Mouse (Mus musculus) kidney, embryonic 15.5 days (tissue): ENCODE results near the gene Capzb. TPM values are rescaled to one million over a fixed set of nuclear protein-coding genes. Genes with fewer than 3 reads are reported as not detected.
A peak's percentile ranks its signal among the peaks of the same experiment; 100 is the strongest.

ENCODE experiments used
- ATAC-seq: fragments of 200-750 bp; cut with Nextera tagmentation; replicated peaks from 2 replicates; pipeline ENCODE4 v1.8.0; 2017; ENCODE audit warnings: moderate TSS enrichment; ENCODE audit not compliant: low FRiP score
- H3K27ac ChIP-seq: fragments of 300-500 bp; sonication (generic); 2 replicates; pipeline ENCODE4 v1.5.1; 2015; ENCODE audit warnings: mild to moderate bottlenecking, inconsistent platforms
- H3K27me3 ChIP-seq: fragments of 300-500 bp; sonication (generic); 2 replicates; pipeline ENCODE4 v1.6.1; 2015; ENCODE audit warnings: inconsistent platforms
- H3K36me3 ChIP-seq: fragments of 300-500 bp; sonication (generic); 2 replicates; pipeline ENCODE4 v1.6.1; 2015; ENCODE audit warnings: inconsistent platforms
- H3K4me1 ChIP-seq: fragments of 300-500 bp; sonication (generic); 2 replicates; pipeline ENCODE4 v1.6.1; 2015; ENCODE audit warnings: inconsistent platforms
- H3K4me2 ChIP-seq: fragments of 300-500 bp; sonication (generic); 2 replicates; pipeline ENCODE4 v1.6.1; 2015; ENCODE audit warnings: moderate library complexity, mild to moderate bottlenecking, inconsistent platforms
- H3K4me3 ChIP-seq: fragments of 300-500 bp; sonication (generic); replicated peaks from 2 replicates; pipeline ENCODE4 v1.5.1; 2015; ENCODE audit warnings: mild to moderate bottlenecking, inconsistent platforms
- H3K9ac ChIP-seq: fragments of 300-500 bp; sonication (generic); 2 replicates; pipeline ENCODE4 v1.6.1; 2015; ENCODE audit warnings: mild to moderate bottlenecking, inconsistent platforms
- H3K9me3 ChIP-seq: fragments of 300-500 bp; sonication (generic); replicated peaks from 2 replicates; pipeline ENCODE4 v1.6.1; 2016; ENCODE audit warnings: inconsistent platforms
- WGBS: fragments of 180-500 bp; shearing (Covaris S2); methylation state at CpG from one replicate; pipeline ENCODE4 v1.1.7; 2015; ENCODE audit warnings: mixed read lengths; 5-methylcytosine and 5-hydroxymethylcytosine counted together
- microRNA-seq: library from miRNA; unstranded; fragments of <30 nt; microRNA quantifications from one replicate; pipeline ENCODE4, GENCODE M21; 2016
- polyA plus RNA-seq: library from polyadenylated mRNA; unstranded; fragments of >200 nt; fragmentation: Nextera tagmentation; extraction: Ambion mirVana; gene quantifications from 2 replicates; pipeline ENCODE4 v1.2.1, GENCODE M21; 2015

The Capzb gene
- polyA plus RNA-seq, 1 experiment from 2014 or later, result 395 TPM

- H3K9ac ChIP-seq, result no peak overlapping the region
- WGBS, result 57% methylated on average over 33 of the region's 33 CpGs
- H3K36me3 ChIP-seq, result no peaks in the 10 kb centered on the region
- no peak for ATAC-seq
- H3K4me3 ChIP-seq, result no peak overlapping the region
- peaks cover 9% of the 10 kb centered on the region for H3K27me3 ChIP-seq
- H3K4me1 ChIP-seq, result peaks cover 10% of the 10 kb centered on the region
- H3K9me3 ChIP-seq, result no peaks in the 10 kb centered on the region
- no peak overlapping the region for H3K27ac ChIP-seq
- no peak overlapping the region for H3K4me2 ChIP-seq
Observed at GRCm38 (mm10) chr4:139338145-139338544, 145.4 kb downstream of the Capzb start.

- Histone ChIP-seq H3K4me2 (no peak overlapping the region), H3K27ac (no peak overlapping the region), H3K36me3 (peaks cover 7% of the 10 kb centered on the region), H3K4me3 (no peak overlapping the region), H3K9ac (no peak overlapping the region), H3K4me1 (peaks cover 6% of the 10 kb centered on the region), H3K27me3 (peaks cover 9% of the 10 kb centered on the region), H3K9me3 (no peaks in the 10 kb centered on the region)
- WGBS, result 79% methylated on average over 4 of the region's 4 CpGs
- ATAC-seq, result no peak
Observed at GRCm38 (mm10) chr4:139340835-139341234, 148.1 kb downstream of the Capzb start.

Small RNAs within 50 kb of the gene (microRNA-seq; reads per million reads assigned to microRNA genes)
- 2.1 reads per million, percentile 10 among the genes with 10 or more reads in this experiment for gene Gm24245
- gene Gm25732, result 0.44 reads per million

Other genes with a start within 250 kb of the Capzb start
- 6.3 and 8.2 TPM in 2 replicates for gene Rnf186, start 225.8 kb upstream of the Capzb start, polyA plus RNA-seq
- gene Tmco4, start 220.0 kb upstream of the Capzb start, polyA plus RNA-seq, result 5.6 and 6.1 TPM in 2 replicates
- gene Htr6, start 117.3 kb upstream of the Capzb start, polyA plus RNA-seq, result not detected in 2 replicates
- 28.4 and 35.7 TPM in 2 replicates for gene Nbl1, start 99.9 kb upstream of the Capzb start, polyA plus RNA-seq
- 522 and 595 TPM in 2 replicates for gene Minos1, start 61.8 kb upstream of the Capzb start, polyA plus RNA-seq
- gene Pqlc2, start 117.8 kb downstream of the Capzb start, polyA plus RNA-seq, result 13.9 and 14.2 TPM in 2 replicates
- gene Akr7a5, start 117.8 kb downstream of the Capzb start, polyA plus RNA-seq, result 154 and 166 TPM in 2 replicates
- gene Mrto4, start 159.7 kb downstream of the Capzb start, polyA plus RNA-seq, result 123 and 130 TPM in 2 replicates
- 32.2 and 32.3 TPM in 2 replicates for gene Emc1, start 159.7 kb downstream of the Capzb start, polyA plus RNA-seq
- gene Ubr4, start 159.7 kb downstream of the Capzb start, polyA plus RNA-seq, result 66.4 and 72.2 TPM in 2 replicates